Mouse (Mus musculus): Measurements from ENCODE around the gene Hivep3.

- TF ChIP-seq POLR2A (IDR thresholded peaks at IDR 0.05; ENCODE audit: low read depth, low read length) = no peak
- TF ChIP-seq CTCF (conservative IDR thresholded peaks at IDR 0.05; ENCODE audit: insufficient read depth, insufficient read length, low read depth, low read length) = no peak
Measured at GRCm38 (mm10) chr4:119889760-119890159, 156.2 kb downstream of the Hivep3 start.
